Mouse (Mus musculus): ENCODE measurements around the gene Hdac11.
"Not testable (repeated sequence)": the region's sequence is repeated elsewhere in the genome, so short reads cannot be mapped to it uniquely, and the experiment has no call there.

The Hdac11 gene

GRCm38 (mm10) chr6:91202571-91202970 lies 46.1 kb downstream of the Hdac11 start:
- no peak for DNase-seq (ENCODE audit: low read depth, low spot score)

GRCm38 (mm10) chr6:91205346-91205745 lies 48.9 kb downstream of the Hdac11 start:
- no peak for DNase-seq (ENCODE audit: low read depth, low spot score)

GRCm38 (mm10) chr6:91205791-91206190 lies 49.3 kb downstream of the Hdac11 start:
- no peak for DNase-seq (ENCODE audit: low read depth, low spot score)

- DNase-seq (ENCODE audit: low read depth, low spot score): no peak
These were observed 51.0 kb downstream of the Hdac11 start for GRCm38 (mm10) chr6:91207491-91207890.

- no peak for DNase-seq (ENCODE audit: low read depth, low spot score)
These were observed 53.3 kb downstream of the Hdac11 start for GRCm38 (mm10) chr6:91209780-91210179.

- no peak for DNase-seq (ENCODE audit: low read depth, low spot score)
These were observed 54.4 kb downstream of the Hdac11 start for GRCm38 (mm10) chr6:91210852-91211251.

GRCm38 (mm10) chr6:91212155-91212554 lies 55.7 kb downstream of the Hdac11 start, which contains the start of gene Fbln2:
Gene Fbln2, plus strand, starts transcription at chr6:91212455.
- not testable (repeated sequence) for DNase-seq (ENCODE audit: low read depth, low spot score)

GRCm38 (mm10) chr6:91212571-91212970 lies 56.1 kb downstream of the Hdac11 start:
- no peak for DNase-seq (ENCODE audit: low read depth, low spot score)

GRCm38 (mm10) chr6:91213287-91214218 lies 57.1 kb downstream of the Hdac11 start:
- no peak for DNase-seq (ENCODE audit: low read depth, low spot score)

GRCm38 (mm10) chr6:91215454-91215853 lies 59.0 kb downstream of the Hdac11 start:
- no peak for DNase-seq (ENCODE audit: low read depth, low spot score)

GRCm38 (mm10) chr6:91218445-91218844 lies 62.0 kb downstream of the Hdac11 start:
- no peak for DNase-seq (ENCODE audit: low read depth, low spot score)

GRCm38 (mm10) chr6:91218871-91219270 lies 62.4 kb downstream of the Hdac11 start:
- no peak for DNase-seq (ENCODE audit: low read depth, low spot score)

GRCm38 (mm10) chr6:91220062-91220461 lies 63.6 kb downstream of the Hdac11 start:
- DNase-seq (ENCODE audit: low read depth, low spot score): no peak

- no peak for DNase-seq (ENCODE audit: low read depth, low spot score)
These were observed 64.6 kb downstream of the Hdac11 start for GRCm38 (mm10) chr6:91221094-91221493.

GRCm38 (mm10) chr6:91222694-91223346 lies 66.4 kb downstream of the Hdac11 start:
- no peak for DNase-seq (ENCODE audit: low read depth, low spot score)
